8 mouse cellular contexts compared by ENCODE assay signal in the genomic region with DNA sequence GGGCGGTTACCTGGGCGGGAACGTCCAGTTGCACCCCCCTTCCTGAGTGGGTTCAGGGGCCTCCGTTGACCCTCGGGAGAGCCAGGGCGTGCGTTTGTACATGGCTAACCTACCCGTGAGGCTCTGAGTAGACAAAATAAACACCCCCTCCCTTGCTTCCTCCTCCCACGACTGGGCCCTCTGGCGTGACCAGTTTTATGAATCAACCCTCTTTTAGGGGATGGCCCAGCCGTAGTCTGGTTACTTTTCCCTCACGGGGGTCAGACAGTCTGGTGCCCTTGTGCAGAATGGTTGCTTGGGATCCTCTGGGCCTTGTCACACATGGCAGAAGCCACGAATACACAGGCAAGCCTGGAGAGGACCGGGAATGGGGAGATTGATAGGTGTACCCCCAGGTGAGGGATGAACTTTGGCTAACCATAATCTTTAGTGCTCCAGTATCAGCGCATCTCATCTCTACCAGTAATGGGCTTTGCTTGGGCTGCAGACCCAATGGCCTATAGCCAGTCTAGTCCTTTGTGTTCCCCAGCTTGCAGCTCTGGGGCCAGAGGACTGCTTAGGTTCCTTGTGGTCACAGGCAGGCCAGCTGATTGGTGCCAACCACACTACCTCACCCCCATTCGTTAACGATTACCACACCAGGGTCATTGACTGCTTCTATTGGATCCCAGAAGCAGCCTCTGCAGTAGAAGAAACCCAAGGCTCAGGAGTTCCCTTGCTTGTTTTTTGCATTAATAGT. TPM values are rescaled to one million over a fixed set of nuclear protein-coding genes. Genes with fewer than 3 reads are reported as not detected.
DNase-seq lines count a peak whose midpoint lies in the region; ATAC-seq and TF ChIP-seq lines count a peak whose summit lies in the region.

No protein-coding gene starts in this region.

- H3K4me3 ChIP-seq in heart, embryonic 14.5 days (ENCODE audit: control insufficient read depth in 1 of 2, insufficient read depth in 1 of 2, low read depth in 1 of 2, low read length in 2 of 2) = peak overlapping the region; percentile 82 to 85
- H3K4me3 ChIP-seq in megakaryocyte, embryonic 14.5 days (replicated peaks) = peak overlapping the region; percentile 87

- peaks cover 47 to 67% of the 10 kb centered on the region in 2 experiments for H3K4me1 ChIP-seq in heart, embryonic 14.5 days (ENCODE audit: control insufficient read depth in 2 of 2, insufficient read depth in 2 of 2, low read length in 2 of 2)
- peaks cover 66% of the 10 kb centered on the region for H3K4me1 ChIP-seq in megakaryocyte, embryonic 14.5 days

- peak overlapping the region; percentile 90 for H3K9ac ChIP-seq in heart, embryonic 14.5 days (ENCODE audit: low read length)

- H3K27me3 ChIP-seq in Patski = no peaks in the 10 kb centered on the region
- no peaks in the 10 kb centered on the region for H3K27me3 ChIP-seq in heart, embryonic 14.5 days (ENCODE audit: control insufficient read depth, insufficient read depth, low read length)
- peaks cover 6% of the 10 kb centered on the region for H3K27me3 ChIP-seq in megakaryocyte, embryonic 14.5 days (replicated peaks)

- ATAC-seq in Patski = peak; percentile 17
- no peak; the same call in 1 of the 2 replicates for ATAC-seq in heart, embryonic 14.5 days (ENCODE audit: insufficient number of reproducible peaks, insufficient read depth, low FRiP score, low read depth)

- WGBS in heart, embryonic 14.5 days = 3% methylated on average over 17 of the region's 17 CpGs

- peak overlapping the region; percentile 89 for H3K4me2 ChIP-seq in heart, embryonic 14.5 days (ENCODE audit: low read length)

- H3K36me3 ChIP-seq in heart, embryonic 14.5 days (ENCODE audit: control insufficient read depth, insufficient read depth, low read length) = peaks cover 3% of the 10 kb centered on the region
- peaks cover 87% of the 10 kb centered on the region for H3K36me3 ChIP-seq in megakaryocyte, embryonic 14.5 days (replicated peaks; ENCODE audit: low read length)

- in situ Hi-C loops in Patski (cut with MboI; ENCODE audit: low pct_unique_long_range_greater_than_20kb) = no loop called here

- POLR2A ChIA-PET in Patski (lab: Charles Lee) = interaction anchor here (4.7 kb wide), 1 partner anchor 15 kb away, joined by 28 read pairs; no protein-coding TSS in a partner anchor

- DNase-seq in 3T3-L1 (ENCODE audit: low read depth, low spot score) (peak; percentile 87), Patski (ENCODE audit: low read depth, low spot score) (no peak)
- peak; percentile 84 to 94 for DNase-seq in kidney, postnatal 36 days
- no peak for DNase-seq in cerebellum, postnatal 25 days
- no peak for DNase-seq in left cerebral cortex, adult 8-10 months (ENCODE audit: low spot score in 2 of 2)
- DNase-seq in urinary bladder, postnatal 10 days (ENCODE audit: low spot score) = no peak

- TF ChIP-seq CTCF in Patski (IDR thresholded peaks at IDR 0.05) = no peak

- H3K27ac ChIP-seq in heart, embryonic 14.5 days (replicated peaks in 1 of 2; ENCODE audit: control insufficient read depth in 1 of 2, insufficient read depth in 1 of 2, low read depth in 2 of 2, low read length in 2 of 2) = peak overlapping the region; percentile 82 to 91

- H3K9me3 ChIP-seq in heart, embryonic 14.5 days (ENCODE audit: control insufficient read depth, low read length) = no peaks in the 10 kb centered on the region
- no peaks in the 10 kb centered on the region for H3K9me3 ChIP-seq in megakaryocyte, embryonic 14.5 days

- CTCF ChIA-PET in Patski (lab: Charles Lee) = interaction anchor here (1.4 kb wide), 1 partner anchor 10 kb away, joined by 5 read pairs; no protein-coding TSS in a partner anchor

RNA-seq across cellular contexts. Expression of a gene that starts 0.6 kb away (rescaled TPM):
- polyA plus RNA-seq in Patski (2021) = 84.4 TPM
- polyA plus RNA-seq in heart, embryonic 14.5 days (2014; fragmentation: Nextera tagmentation; extraction: Ambion mirVana) = 68.9 and 70.3 TPM in 2 replicates
- polyA plus RNA-seq in megakaryocyte, embryonic 14.5 days (2012; ENCODE audit: insufficient read depth, low replicate concordance) = 3.1 and 5.3 TPM in 2 replicates
- total RNA-seq in left cerebral cortex, adult 8-10 months (2022) = 10 to 100 TPM; 63.0 to 66.1 (median 65.1) TPM

RNA-seq across cellular contexts. Expression of a gene that starts 0.7 kb away (rescaled TPM):
- 74.5 TPM for polyA plus RNA-seq in Patski (2021)
- 11.9 and 12.8 TPM in 2 replicates for polyA plus RNA-seq in heart, embryonic 14.5 days (2014; fragmentation: Nextera tagmentation; extraction: Ambion mirVana)
- polyA plus RNA-seq in megakaryocyte, embryonic 14.5 days (2012; ENCODE audit: insufficient read depth, low replicate concordance) = 0.58 TPM in 1 of 2 replicates, not detected in the other
- 10 to 100 TPM in 2 of 4 experiments, 1 to 10 TPM in 2; 8.5 to 10.4 (median 9.9) TPM for total RNA-seq in left cerebral cortex, adult 8-10 months (2022)

RNA-seq across cellular contexts. Expression of a gene that starts 15.6 kb away (rescaled TPM):
- 57.2 TPM for polyA plus RNA-seq in Patski (2021)
- 157 and 165 TPM in 2 replicates for polyA plus RNA-seq in heart, embryonic 14.5 days (2014; fragmentation: Nextera tagmentation; extraction: Ambion mirVana)
- 137 and 230 TPM in 2 replicates for polyA plus RNA-seq in megakaryocyte, embryonic 14.5 days (2012; ENCODE audit: insufficient read depth, low replicate concordance)
- 10 to 100 TPM; 79.9 to 99.6 (median 92.2) TPM for total RNA-seq in left cerebral cortex, adult 8-10 months (2022)

RNA-seq across cellular contexts. Expression of a gene that starts 39.1 kb away (rescaled TPM):
- polyA plus RNA-seq in Patski (2021) = 28.4 TPM
- polyA plus RNA-seq in heart, embryonic 14.5 days (2014; fragmentation: Nextera tagmentation; extraction: Ambion mirVana) = 11.9 TPM in 2 replicates
- 62.1 and 104 TPM in 2 replicates for polyA plus RNA-seq in megakaryocyte, embryonic 14.5 days (2012; ENCODE audit: insufficient read depth, low replicate concordance)
- total RNA-seq in left cerebral cortex, adult 8-10 months (2022) = 10 to 100 TPM; 88.7 to 98.8 (median 95.6) TPM

RNA-seq across cellular contexts. Expression of a gene that starts 45.9 kb away (rescaled TPM):
- polyA plus RNA-seq in Patski (2021) = 87.1 TPM
- polyA plus RNA-seq in heart, embryonic 14.5 days (2014; fragmentation: Nextera tagmentation; extraction: Ambion mirVana) = 17.8 and 21.4 TPM in 2 replicates
- polyA plus RNA-seq in megakaryocyte, embryonic 14.5 days (2012; ENCODE audit: insufficient read depth, low replicate concordance) = 0.62 and 2.0 TPM in 2 replicates
- 10 to 100 TPM; 11.1 to 20.7 (median 16.6) TPM for total RNA-seq in left cerebral cortex, adult 8-10 months (2022)

Comparison
In these comparisons a context has a peak if more than half of its experiments do, and no peak if none do; other contexts are left out.
1. DNase-seq: peak in 3T3-L1 (single experiment) and kidney, postnatal 36 days (2 of 2); none in Patski (single experiment), cerebellum, postnatal 25 days (0 of 2), left cerebral cortex, adult 8-10 months (0 of 2) and urinary bladder, postnatal 10 days (single experiment).
2. RNA of a gene that starts 0.6 kb away (polyA plus RNA-seq): 84.4 TPM in Patski (single experiment) and 68.9 to 70.3 TPM in heart, embryonic 14.5 days; 3.1 to 5.3 TPM in megakaryocyte, embryonic 14.5 days; every median in the first group is over 10 times any median in the second.